ENCODE assay signal across 8 mouse cellular contexts in genomic region chr1:181445630-181446257, GRCm38 (mm10).
DNase-seq lines count a peak whose midpoint lies in the region; ATAC-seq and TF ChIP-seq lines count a peak whose summit lies in the region.
"Had no signal": no experiment of that assay in that cellular context is flagged by ENCODE, and none has a peak within 500 bp of the region (broad histone marks: within the 10 kb centered on the region; RNA-seq: fewer than 3 reads in every experiment).

No protein-coding gene starts in this region.

- no peak overlapping the region for H3K4me3 ChIP-seq in left cerebral cortex, adult 2 months
- H3K4me3 ChIP-seq in cerebellum, adult 2 months (replicated peaks; ENCODE audit: insufficient read depth, low read depth, low read length), result no peak overlapping the region
- no peak overlapping the region for H3K4me3 ChIP-seq in heart, embryonic 13.5 days
- H3K4me3 ChIP-seq: neural tube, embryonic 13.5 days had no signal

- TF ChIP-seq CTCF in left cerebral cortex, adult 2 months (IDR thresholded peaks at IDR 0.05), result peak; percentile 47
- TF ChIP-seq CTCF in cerebellum, adult 2 months (IDR thresholded peaks at IDR 0.05; ENCODE audit: borderline replicate concordance, insufficient read depth, low read depth, low read length), result peak; percentile 39; the same call in 1 of the 2 replicates

- H3K27me3 ChIP-seq in cerebellum, adult 2 months (ENCODE audit: control insufficient read depth, insufficient read depth, low read length), result no peaks in the 10 kb centered on the region
- H3K27me3 ChIP-seq in heart, embryonic 13.5 days (replicated peaks), result no peaks in the 10 kb centered on the region
- H3K27me3 ChIP-seq: neural tube, embryonic 13.5 days had no signal

- H3K4me1 ChIP-seq in cerebellum, adult 2 months (ENCODE audit: control insufficient read depth, insufficient read depth, low read length), result peaks cover 36% of the 10 kb centered on the region
- peaks cover 66% of the 10 kb centered on the region for H3K4me1 ChIP-seq in heart, embryonic 13.5 days

- ATAC-seq in heart, embryonic 13.5 days (ENCODE audit: extremely low read depth, insufficient number of reproducible peaks, low FRiP score, low TSS enrichment), result no peak

- DNase-seq in left cerebral cortex, adult 2 months (ENCODE audit: extremely low spot score in 1 of 2, low spot score in 2 of 2), result no peak
- no peak for DNase-seq in left cerebral cortex, adult 11 months (ENCODE audit: low spot score)
- peak; percentile 13 for DNase-seq in R1 (ENCODE audit: low read depth, low spot score)
- DNase-seq in cerebellum, adult 2 months, result peak; percentile 83 to 86
- peak; percentile 18 for DNase-seq in lung, postnatal 14 days
- no peak for DNase-seq in urinary bladder, adult 18-20 months (ENCODE audit: low spot score in 2 of 2)

- TF ChIP-seq POLR2A in cerebellum, adult 2 months (IDR thresholded peaks at IDR 0.05; ENCODE audit: borderline replicate concordance, insufficient read depth, low read length), result no peak

- 6% methylated on average over 1 of the region's 1 CpGs for WGBS in cerebellum, adult 2 months
- 13% methylated on average over 1 of the region's 1 CpGs for WGBS in heart, embryonic 13.5 days

- peak overlapping the region; percentile 39; the same call in 1 of the 2 replicates for H3K4me2 ChIP-seq in heart, embryonic 13.5 days
- H3K4me2 ChIP-seq: neural tube, embryonic 13.5 days had no signal

- H3K9me3 ChIP-seq in heart, embryonic 13.5 days, result no peaks in the 10 kb centered on the region
- H3K9me3 ChIP-seq: neural tube, embryonic 13.5 days had no signal

- no peak overlapping the region for H3K9ac ChIP-seq in heart, embryonic 13.5 days
- H3K9ac ChIP-seq: neural tube, embryonic 13.5 days had no signal

- H3K36me3 ChIP-seq in heart, embryonic 13.5 days, result no peaks in the 10 kb centered on the region
- H3K36me3 ChIP-seq: neural tube, embryonic 13.5 days had no signal

- intact Hi-C loops in left cerebral cortex, adult 2 months (cut with DNase I), result loop anchor here (5.0 kb wide), 2 partner anchors 63 to 102 kb away; no protein-coding TSS in a partner anchor

- no peak overlapping the region for H3K27ac ChIP-seq in left cerebral cortex, adult 2 months
- no peak overlapping the region for H3K27ac ChIP-seq in cerebellum, adult 2 months (ENCODE audit: insufficient read depth, low read length)
- H3K27ac ChIP-seq in heart, embryonic 13.5 days (replicated peaks), result peak overlapping the region; percentile 89
- H3K27ac ChIP-seq: neural tube, embryonic 13.5 days had no signal

Comparison
In these comparisons a context has a peak if more than half of its experiments do, and no peak if none do; other contexts are left out.
1. DNase-seq: peak in R1 (single experiment), cerebellum, adult 2 months (2 of 2) and lung, postnatal 14 days (single experiment); none in left cerebral cortex, adult 2 months (0 of 2), left cerebral cortex, adult 11 months (single experiment) and urinary bladder, adult 18-20 months (0 of 2).